Mouse (Mus musculus): Measurements from ENCODE around the gene Lmbr1l. TPM values are rescaled to one million over a fixed set of nuclear protein-coding genes. Genes with fewer than 3 reads are reported as not detected.

Lmbr1l gene
- total RNA-seq, 2 experiments from 2014 or later, result 17.7 to 27.7 TPM

- DNase-seq, result peak; percentile 74
Measured at GRCm38 (mm10) chr15:98895635-98896589, 22.1 kb downstream of the Lmbr1l start.

GRCm38 (mm10) chr15:98894746-98895634 is 23.0 kb downstream of the Lmbr1l start:
- peak; percentile 35 for DNase-seq

GRCm38 (mm10) chr15:98893940-98894745 is 23.9 kb downstream of the Lmbr1l start, which contains the start of gene Rhebl1:
Gene Rhebl1, minus strand, starts transcription at chr15:98894540.
- DNase-seq, result peak; percentile 56

- no peak for DNase-seq
Measured at GRCm38 (mm10) chr15:98893036-98893435, 25.0 kb downstream of the Lmbr1l start.

- DNase-seq, result peak; percentile 71
Measured at GRCm38 (mm10) chr15:98891907-98892606, 26.0 kb downstream of the Lmbr1l start.

- DNase-seq, result no peak
Measured at GRCm38 (mm10) chr15:98891198-98891742, 26.8 kb downstream of the Lmbr1l start.

- no peak for DNase-seq
Measured at GRCm38 (mm10) chr15:98887526-98887925, 30.5 kb downstream of the Lmbr1l start.

- no peak for DNase-seq
Measured at GRCm38 (mm10) chr15:98886667-98887387, 31.2 kb downstream of the Lmbr1l start.

- no peak for DNase-seq
Measured at GRCm38 (mm10) chr15:98884106-98884505, 33.9 kb downstream of the Lmbr1l start.

GRCm38 (mm10) chr15:98883661-98884060 is 34.4 kb downstream of the Lmbr1l start:
- no peak for DNase-seq

- no peak for DNase-seq
Measured at GRCm38 (mm10) chr15:98881656-98882008, 36.4 kb downstream of the Lmbr1l start.

- peak; percentile 91 for DNase-seq
Measured at GRCm38 (mm10) chr15:98880978-98881655, 36.9 kb downstream of the Lmbr1l start.

GRCm38 (mm10) chr15:98877331-98877730 is 40.7 kb downstream of the Lmbr1l start:
- DNase-seq, result peak; percentile 78

GRCm38 (mm10) chr15:98871916-98872888 is 45.8 kb downstream of the Lmbr1l start:
- peak; percentile 93 for DNase-seq

GRCm38 (mm10) chr15:98871070-98871915 is 46.7 kb downstream of the Lmbr1l start, which contains the start of gene Kmt2d:
Gene Kmt2d, minus strand, starts transcription at chr15:98871204.
- DNase-seq, result peak; percentile 61

- peak; percentile 63 for DNase-seq
Measured at GRCm38 (mm10) chr15:98870179-98871069, 47.6 kb downstream of the Lmbr1l start.

Data from adrenal gland, postnatal 10 days (tissue).